Comparison of ENCODE assay signal across 26 mouse cellular contexts in the genomic region with DNA sequence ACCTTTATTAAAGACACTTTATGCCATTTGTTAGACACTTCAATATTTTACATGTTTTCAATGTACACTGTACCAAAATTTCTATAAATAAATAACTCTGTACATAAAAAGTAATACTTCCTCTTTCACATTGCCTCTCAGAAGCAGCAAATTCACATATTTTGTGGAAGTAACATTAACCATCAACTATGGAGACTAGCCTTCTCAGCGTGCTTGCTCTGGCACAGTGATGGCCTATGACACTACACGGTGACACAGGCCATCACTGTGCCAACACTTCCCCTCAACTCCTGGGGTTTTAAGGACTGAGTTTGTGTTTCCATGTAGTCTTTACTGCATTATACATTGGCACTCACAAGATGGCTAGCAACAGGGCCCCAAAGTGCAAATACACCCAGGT.
DNase-seq lines count a peak whose midpoint lies in the region; ATAC-seq lines count a peak whose summit lies in the region.
"Had no signal": no experiment of that assay in that cellular context is flagged by ENCODE, and none has a peak within 500 bp of the region (broad histone marks: within the 10 kb centered on the region; RNA-seq: fewer than 3 reads in every experiment).

No protein-coding gene starts in this region.

- no peak overlapping the region for H3K9ac ChIP-seq in limb, embryonic 12.5 days (replicated peaks)
- no peak overlapping the region for H3K9ac ChIP-seq in limb, embryonic 13.5 days
- no peak overlapping the region for H3K9ac ChIP-seq in midbrain, embryonic 15.5 days
- no peak overlapping the region for H3K9ac ChIP-seq in forebrain, embryonic 12.5 days
- H3K9ac ChIP-seq: forebrain, embryonic 15.5 days; hindbrain, embryonic 15.5 days; liver, embryonic 12.5 days; neural tube, embryonic 13.5 days had no signal

- no peaks in the 10 kb centered on the region; the same call in none of the 2 replicates for H3K27me3 ChIP-seq in limb, embryonic 12.5 days
- H3K27me3 ChIP-seq in limb, embryonic 10.5 days (ENCODE audit: low read depth, poor library complexity, severe bottlenecking) = no peaks in the 10 kb centered on the region
- no peaks in the 10 kb centered on the region for H3K27me3 ChIP-seq in limb, embryonic 13.5 days
- H3K27me3 ChIP-seq in splenic B cell, adult 2 months (ENCODE audit: control insufficient read depth, insufficient read depth, low read length, poor library complexity, severe bottlenecking) = no peaks in the 10 kb centered on the region
- H3K27me3 ChIP-seq in midbrain, embryonic 15.5 days (replicated peaks) = no peaks in the 10 kb centered on the region
- no peaks in the 10 kb centered on the region for H3K27me3 ChIP-seq in forebrain, embryonic 12.5 days
- H3K27me3 ChIP-seq: forebrain, embryonic 15.5 days; hindbrain, embryonic 15.5 days; liver, embryonic 12.5 days; megakaryocyte, embryonic 14.5 days; neural tube, embryonic 13.5 days had no signal

- no peak overlapping the region for H3K4me2 ChIP-seq in limb, embryonic 12.5 days
- no peak overlapping the region for H3K4me2 ChIP-seq in limb, embryonic 13.5 days (replicated peaks)
- no peak overlapping the region for H3K4me2 ChIP-seq in midbrain, embryonic 15.5 days
- H3K4me2 ChIP-seq in forebrain, embryonic 12.5 days = no peak overlapping the region
- H3K4me2 ChIP-seq: forebrain, embryonic 15.5 days; hindbrain, embryonic 15.5 days; liver, embryonic 12.5 days; neural tube, embryonic 13.5 days had no signal

- H3K27ac ChIP-seq in limb, embryonic 12.5 days = 0 out of 2 replicates have a peak overlapping the region, but pooled peaks have one; percentile 45
- no peak overlapping the region for H3K27ac ChIP-seq in limb, embryonic 10.5 days
- H3K27ac ChIP-seq in limb, embryonic 13.5 days = 0 out of 2 replicates have a peak overlapping the region, but pooled peaks have one; percentile 34
- no peak overlapping the region for H3K27ac ChIP-seq in midbrain, embryonic 15.5 days
- no peak overlapping the region for H3K27ac ChIP-seq in forebrain, embryonic 12.5 days
- H3K27ac ChIP-seq: forebrain, embryonic 15.5 days; hindbrain, embryonic 15.5 days; layer of hippocampus, adult 2 months; left cerebral cortex, adult 2 months; liver, embryonic 12.5 days; neural tube, embryonic 13.5 days; stomach, postnatal 0 days had no signal

- no peak overlapping the region for H3K4me3 ChIP-seq in limb, embryonic 12.5 days (replicated peaks)
- no peak overlapping the region for H3K4me3 ChIP-seq in limb, embryonic 10.5 days
- H3K4me3 ChIP-seq in limb, embryonic 13.5 days = no peak overlapping the region
- no peak overlapping the region for H3K4me3 ChIP-seq in midbrain, embryonic 15.5 days
- H3K4me3 ChIP-seq in forebrain, embryonic 12.5 days (replicated peaks) = no peak overlapping the region
- H3K4me3 ChIP-seq: forebrain, embryonic 15.5 days; hindbrain, embryonic 15.5 days; layer of hippocampus, adult 2 months; left cerebral cortex, adult 2 months; liver, embryonic 12.5 days; megakaryocyte, embryonic 14.5 days; neural tube, embryonic 13.5 days had no signal

- 89% methylated on average over 2 of the region's 2 CpGs for WGBS in limb, embryonic 12.5 days
- WGBS in limb, embryonic 10.5 days = 93% methylated on average over 2 of the region's 2 CpGs
- WGBS in limb, embryonic 13.5 days = 85% methylated on average over 2 of the region's 2 CpGs
- 89% methylated on average over 2 of the region's 2 CpGs for WGBS in midbrain, embryonic 15.5 days
- WGBS in forebrain, embryonic 12.5 days = 97% methylated on average over 2 of the region's 2 CpGs

- no peaks in the 10 kb centered on the region for H3K9me3 ChIP-seq in limb, embryonic 12.5 days
- no peaks in the 10 kb centered on the region for H3K9me3 ChIP-seq in limb, embryonic 10.5 days (replicated peaks)
- no peaks in the 10 kb centered on the region for H3K9me3 ChIP-seq in limb, embryonic 13.5 days
- H3K9me3 ChIP-seq in midbrain, embryonic 15.5 days = no peaks in the 10 kb centered on the region
- no peaks in the 10 kb centered on the region for H3K9me3 ChIP-seq in forebrain, embryonic 12.5 days
- H3K9me3 ChIP-seq: forebrain, embryonic 15.5 days; hindbrain, embryonic 15.5 days; liver, embryonic 12.5 days; megakaryocyte, embryonic 14.5 days; neural tube, embryonic 13.5 days had no signal

- no peak for DNase-seq in limb, embryonic 10.5 days (ENCODE audit: low spot score)
- DNase-seq in splenic B cell, adult 2 months (ENCODE audit: low read depth, low spot score) = peak; percentile 48
- DNase-seq: adrenal gland, postnatal 14 days; cerebellum, adult 9-10 months; gastrocnemius, postnatal 14 days; heart, postnatal 36 days; kidney, adult 8-10 months; kidney, postnatal 14 days; lung, adult 18-20 months; lung, postnatal 10 days; midbrain, embryonic 14.5 days; right cerebral cortex, postnatal 4 days; thymus, adult 2 months had no signal

- peaks cover 30% of the 10 kb centered on the region for H3K4me1 ChIP-seq in limb, embryonic 12.5 days (replicated peaks)
- peaks cover 20% of the 10 kb centered on the region for H3K4me1 ChIP-seq in limb, embryonic 10.5 days
- peaks cover 18% of the 10 kb centered on the region for H3K4me1 ChIP-seq in limb, embryonic 13.5 days
- H3K4me1 ChIP-seq in midbrain, embryonic 15.5 days = 0 out of 2 replicates have a peak, but pooled peaks cover 3% of the 10 kb centered on the region
- peaks cover 10% of the 10 kb centered on the region; the same call in 1 of the 2 replicates for H3K4me1 ChIP-seq in forebrain, embryonic 12.5 days
- H3K4me1 ChIP-seq: forebrain, embryonic 15.5 days; liver, embryonic 12.5 days had no signal

- peaks cover 87% of the 10 kb centered on the region for H3K36me3 ChIP-seq in limb, embryonic 12.5 days
- peaks cover 71% of the 10 kb centered on the region for H3K36me3 ChIP-seq in limb, embryonic 10.5 days
- H3K36me3 ChIP-seq in limb, embryonic 13.5 days = peaks cover 84% of the 10 kb centered on the region
- no peaks in the 10 kb centered on the region for H3K36me3 ChIP-seq in splenic B cell, adult 2 months (ENCODE audit: control insufficient read depth, insufficient read depth, low read length, poor library complexity, severe bottlenecking)
- H3K36me3 ChIP-seq in midbrain, embryonic 15.5 days (replicated peaks) = 0 out of 2 replicates have a peak, but pooled peaks cover 13% of the 10 kb centered on the region
- H3K36me3 ChIP-seq in forebrain, embryonic 12.5 days (replicated peaks) = peaks cover 83% of the 10 kb centered on the region
- H3K36me3 ChIP-seq: liver, embryonic 12.5 days had no signal

- no peak for ATAC-seq in limb, embryonic 12.5 days (ENCODE audit: insufficient number of reproducible peaks, insufficient read depth, low FRiP score, low TSS enrichment, low read depth)
- peak; percentile 78 for ATAC-seq in common myeloid progenitor, adult 5-6 weeks (replicated peaks; ENCODE audit: low read depth, poor library complexity, severe bottlenecking)
- no peak for ATAC-seq in limb, embryonic 13.5 days (ENCODE audit: low FRiP score, low read depth)
- ATAC-seq in midbrain, embryonic 15.5 days (replicated peaks) = no peak
- ATAC-seq in forebrain, embryonic 12.5 days (ENCODE audit: low FRiP score) = no peak
- ATAC-seq: forebrain, embryonic 15.5 days; liver, embryonic 12.5 days had no signal

Comparison
In these comparisons a context has a peak if more than half of its experiments do, and no peak if none do; other contexts are left out.
1. H3K27ac ChIP-seq: peak in limb, embryonic 12.5 days (single experiment) and limb, embryonic 13.5 days (single experiment); none in limb, embryonic 10.5 days (single experiment), midbrain, embryonic 15.5 days (single experiment) and forebrain, embryonic 12.5 days (single experiment).